ENCODE assay signal across 8 mouse cellular contexts in the genomic region with DNA sequence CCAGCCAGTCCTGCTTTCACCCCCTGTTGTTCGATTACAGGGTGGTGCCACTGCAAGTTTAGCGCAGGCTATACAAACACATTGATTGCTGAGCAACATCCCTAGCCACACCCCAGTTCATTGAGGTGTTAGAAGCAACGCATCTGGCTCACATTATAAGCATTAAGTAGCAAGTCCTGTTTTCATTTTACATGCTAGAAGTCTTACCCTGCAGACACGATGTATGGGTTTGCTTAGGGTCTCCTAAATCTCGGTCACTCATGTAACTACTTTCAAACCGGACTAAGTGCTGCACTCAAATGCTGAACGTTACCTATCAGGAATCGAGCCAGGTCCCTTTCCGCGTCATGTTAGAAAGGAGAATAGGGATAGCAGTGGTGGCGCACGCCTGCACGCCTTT. TPM values are rescaled to one million over a fixed set of nuclear protein-coding genes. Genes with fewer than 3 reads are reported as not detected.
DNase-seq lines count a peak whose midpoint lies in the region; ATAC-seq lines count a peak whose summit lies in the region.

No protein-coding gene starts in this region.

- peak overlapping the region; percentile 75 for H3K9ac ChIP-seq in forebrain, embryonic 12.5 days
- H3K9ac ChIP-seq in limb, embryonic 11.5 days (ENCODE audit: low read length), result no peak overlapping the region; the same call in 1 of the 2 replicates
- H3K9ac ChIP-seq in neural tube, embryonic 14.5 days (replicated peaks; ENCODE audit: low read depth, low read length), result no peak overlapping the region

- WGBS in forebrain, embryonic 12.5 days, result 39% methylated on average over 13 of the region's 13 CpGs
- WGBS in limb, embryonic 11.5 days, result 14% methylated on average over 13 of the region's 13 CpGs
- 26% methylated on average over 13 of the region's 13 CpGs for WGBS in neural tube, embryonic 14.5 days

- no peaks in the 10 kb centered on the region for H3K9me3 ChIP-seq in forebrain, embryonic 12.5 days
- H3K9me3 ChIP-seq in limb, embryonic 11.5 days (ENCODE audit: control insufficient read depth, low read length), result no peaks in the 10 kb centered on the region
- H3K9me3 ChIP-seq in neural tube, embryonic 14.5 days (ENCODE audit: control insufficient read depth, low read length), result no peaks in the 10 kb centered on the region

- H3K27me3 ChIP-seq in forebrain, embryonic 12.5 days, result no peaks in the 10 kb centered on the region
- H3K27me3 ChIP-seq in limb, embryonic 11.5 days (ENCODE audit: control insufficient read depth, insufficient read depth, low read length), result no peaks in the 10 kb centered on the region
- H3K27me3 ChIP-seq in neural tube, embryonic 14.5 days (ENCODE audit: control insufficient read depth, insufficient read depth, low read length), result no peaks in the 10 kb centered on the region

- intact Hi-C loops in left cerebral cortex, postnatal 25 days (cut with DNase I), result loop anchor here (2.0 to 5.0 kb wide), 4 partner anchors 45 to 181 kb away; a partner anchor contains a TSS

- no peak overlapping the region for H3K27ac ChIP-seq in forebrain, embryonic 12.5 days
- no peak overlapping the region for H3K27ac ChIP-seq in limb, embryonic 11.5 days (replicated peaks; ENCODE audit: low read depth, low read length)
- no peak overlapping the region for H3K27ac ChIP-seq in neural tube, embryonic 14.5 days (ENCODE audit: low read depth, low read length)

- ATAC-seq in forebrain, embryonic 12.5 days (ENCODE audit: low FRiP score), result no peak
- no peak for ATAC-seq in limb, embryonic 11.5 days (ENCODE audit: insufficient number of reproducible peaks, low FRiP score, low TSS enrichment, low read depth)
- no peak for ATAC-seq in neural tube, embryonic 14.5 days (ENCODE audit: low read depth)

- no peaks in the 10 kb centered on the region for H3K36me3 ChIP-seq in forebrain, embryonic 12.5 days (replicated peaks)
- no peaks in the 10 kb centered on the region for H3K36me3 ChIP-seq in limb, embryonic 11.5 days (ENCODE audit: control insufficient read depth, insufficient read depth, low read length)
- H3K36me3 ChIP-seq in neural tube, embryonic 14.5 days (ENCODE audit: control insufficient read depth, insufficient read depth, low read length), result no peaks in the 10 kb centered on the region

- peaks cover 14% of the 10 kb centered on the region for H3K4me1 ChIP-seq in forebrain, embryonic 12.5 days
- no peaks in the 10 kb centered on the region for H3K4me1 ChIP-seq in limb, embryonic 11.5 days (ENCODE audit: control insufficient read depth, insufficient read depth, low read length)
- peaks cover 3% of the 10 kb centered on the region; the same call in 1 of the 2 replicates for H3K4me1 ChIP-seq in neural tube, embryonic 14.5 days (ENCODE audit: control insufficient read depth, insufficient read depth, low read length)

- peak; percentile 30 for DNase-seq in cerebellum, adult 9-11 months
- DNase-seq in cerebellum, postnatal 4 days (ENCODE audit: low spot score in 2 of 2), result no peak
- peak; percentile 25 for DNase-seq in CD4-positive helper T cell, adult 2 months (ENCODE audit: low read depth, low spot score)
- peak; percentile 40 for DNase-seq in limb, embryonic 11.5 days (ENCODE audit: low spot score)
- no peak for DNase-seq in left cerebral cortex, postnatal 25 days (ENCODE audit: low spot score in 2 of 2)
- DNase-seq in right cerebral cortex, adult 2 months (ENCODE audit: low spot score in 2 of 2), result no peak

- H3K4me3 ChIP-seq in forebrain, embryonic 12.5 days (replicated peaks), result peak overlapping the region; percentile 63
- peak overlapping the region; percentile 15 for H3K4me3 ChIP-seq in limb, embryonic 11.5 days (ENCODE audit: low read depth, low read length)
- H3K4me3 ChIP-seq in neural tube, embryonic 14.5 days (ENCODE audit: low read depth, low read length), result peak overlapping the region; percentile 14

- H3K4me2 ChIP-seq in forebrain, embryonic 12.5 days, result peak overlapping the region; percentile 86
- H3K4me2 ChIP-seq in limb, embryonic 11.5 days (ENCODE audit: low read depth, severe bottlenecking), result peak overlapping the region; percentile 30; the same call in 1 of the 2 replicates
- H3K4me2 ChIP-seq in neural tube, embryonic 14.5 days (ENCODE audit: low read depth, low read length), result peak overlapping the region; percentile 33

RNA-seq across cellular contexts. Expression of a gene that starts 0.9 kb away (rescaled TPM):
- polyA plus RNA-seq in forebrain, embryonic 12.5 days (2016; fragmentation: Nextera tagmentation; extraction: Ambion mirVana), result 25.7 and 27.6 TPM in 2 replicates
- 26.0 and 30.2 TPM in 2 replicates for polyA plus RNA-seq in limb, embryonic 11.5 days (2014; fragmentation: Nextera tagmentation; extraction: Ambion mirVana)
- 25.5 and 25.9 TPM in 2 replicates for polyA plus RNA-seq in neural tube, embryonic 14.5 days (2014; fragmentation: Nextera tagmentation; extraction: Ambion mirVana)
- 10 to 100 TPM; 17.6 to 17.7 TPM for total RNA-seq in left cerebral cortex, postnatal 25 days (2021)

RNA-seq across cellular contexts. Expression of a gene that starts 12.5 kb away (rescaled TPM):
- polyA plus RNA-seq in forebrain, embryonic 12.5 days (2016; fragmentation: Nextera tagmentation; extraction: Ambion mirVana), result 69.6 and 71.4 TPM in 2 replicates
- polyA plus RNA-seq in limb, embryonic 11.5 days (2014; fragmentation: Nextera tagmentation; extraction: Ambion mirVana), result 70.9 and 73.6 TPM in 2 replicates
- polyA plus RNA-seq in neural tube, embryonic 14.5 days (2014; fragmentation: Nextera tagmentation; extraction: Ambion mirVana), result 71.3 and 74.1 TPM in 2 replicates
- 10 to 100 TPM; 47.5 to 59.8 TPM for total RNA-seq in left cerebral cortex, postnatal 25 days (2021)

RNA-seq across cellular contexts. Expression of a gene that starts 21.6 kb away (rescaled TPM):
- polyA plus RNA-seq in forebrain, embryonic 12.5 days (2016; fragmentation: Nextera tagmentation; extraction: Ambion mirVana), result 6.0 and 6.2 TPM in 2 replicates
- polyA plus RNA-seq in limb, embryonic 11.5 days (2014; fragmentation: Nextera tagmentation; extraction: Ambion mirVana), result 7.8 and 10.1 TPM in 2 replicates
- 1.3 and 2.1 TPM in 2 replicates for polyA plus RNA-seq in neural tube, embryonic 14.5 days (2014; fragmentation: Nextera tagmentation; extraction: Ambion mirVana)
- 1 to 10 TPM; 6.7 to 7.6 TPM for total RNA-seq in left cerebral cortex, postnatal 25 days (2021)

RNA-seq across cellular contexts. Expression of a gene that starts 45.0 kb away (rescaled TPM):
- polyA plus RNA-seq in forebrain, embryonic 12.5 days (2016; fragmentation: Nextera tagmentation; extraction: Ambion mirVana), result 26.1 and 27.4 TPM in 2 replicates
- polyA plus RNA-seq in limb, embryonic 11.5 days (2014; fragmentation: Nextera tagmentation; extraction: Ambion mirVana), result 40.5 and 44.0 TPM in 2 replicates
- polyA plus RNA-seq in neural tube, embryonic 14.5 days (2014; fragmentation: Nextera tagmentation; extraction: Ambion mirVana), result 31.3 and 36.5 TPM in 2 replicates
- total RNA-seq in left cerebral cortex, postnatal 25 days (2021), result 10 to 100 TPM; 26.7 to 29.0 TPM

Comparison
In these comparisons a context has a peak if more than half of its experiments do, and no peak if none do; other contexts are left out.
1. DNase-seq: peak in cerebellum, adult 9-11 months (single experiment), CD4-positive helper T cell, adult 2 months (single experiment) and limb, embryonic 11.5 days (single experiment); none in cerebellum, postnatal 4 days (0 of 2), left cerebral cortex, postnatal 25 days (0 of 2) and right cerebral cortex, adult 2 months (0 of 2).
2. H3K4me2 ChIP-seq: peak in every context shown above with its lines; median percentile 86 in forebrain, embryonic 12.5 days; 33 in neural tube, embryonic 14.5 days; 30 in limb, embryonic 11.5 days.
3. Peak in every context shown above with its lines, with median percentiles within 50 percentile points of each other: H3K4me3 ChIP-seq.